Mouse (Mus musculus) E14TG2a.4 (cell line): ENCODE measurements around the gene Pla2g4b.

Source experiments
- H3K27me3 ChIP-seq: 2 replicates; pipeline ENCODE4 v1.6.1; 2014; ENCODE audit warnings: low read length, control low read depth; ENCODE audit not compliant: insufficient read depth
- H3K36me3 ChIP-seq: 2 replicates; pipeline ENCODE4 v1.6.1; 2014; ENCODE audit warnings: low read length, control low read depth; ENCODE audit not compliant: insufficient read depth
- H3K4me1 ChIP-seq: replicated peaks from 2 replicates; pipeline ENCODE4 v1.6.1; 2014; ENCODE audit warnings: low read depth, low read length, control low read depth
- H3K4me3 ChIP-seq: replicated peaks from 2 replicates; pipeline ENCODE4 v1.5.1; 2014; ENCODE audit warnings: mild to moderate bottlenecking, low read length
- H3K9me3 ChIP-seq: 2 replicates; pipeline ENCODE4 v1.6.1; 2014; ENCODE audit warnings: low read length, control low read depth
- CTCF ChIP-seq: conservative IDR thresholded peaks from 2 replicates; pipeline ENCODE4 v1.5.1; 2014; ENCODE audit warnings: low read length
- NANOG ChIP-seq: IDR thresholded peaks from 2 replicates; pipeline ENCODE4 v1.6.1; 2014; ENCODE audit warnings: borderline replicate concordance, low read length, mixed read lengths
- POU5F1 ChIP-seq: IDR thresholded peaks from 2 replicates; pipeline ENCODE4 v1.6.1; 2014; ENCODE audit warnings: low read length, borderline replicate concordance

The Pla2g4b gene

GRCm38 (mm10) chr2:120027950-120028331 is 5.3 kb upstream of the Pla2g4b start:
- Histone ChIP-seq H3K36me3 (peaks cover 51% of the 10 kb centered on the region), H3K4me3 (peak overlapping the region; percentile 87), H3K27me3 (no peaks in the 10 kb centered on the region), H3K9me3 (no peaks in the 10 kb centered on the region), H3K4me1 (peaks cover 44% of the 10 kb centered on the region)
- TF ChIP-seq CTCF (no peak), NANOG (no peak), POU5F1 (no peak)

GRCm38 (mm10) chr2:120030380-120030779 is 2.8 kb upstream of the Pla2g4b start:
- Histone ChIP-seq H3K36me3 (peaks cover 61% of the 10 kb centered on the region), H3K9me3 (no peaks in the 10 kb centered on the region), H3K4me1 (peaks cover 48% of the 10 kb centered on the region), H3K4me3 (peak overlapping the region; percentile 32), H3K27me3 (no peaks in the 10 kb centered on the region)
- TF ChIP-seq CTCF (no peak), NANOG (no peak), POU5F1 (no peak)

- TF ChIP-seq CTCF, result no peak
- TF ChIP-seq NANOG, result no peak
- no peak for TF ChIP-seq POU5F1
- Histone ChIP-seq H3K36me3 (peaks cover 92% of the 10 kb centered on the region), H3K4me3 (no peak overlapping the region), H3K9me3 (no peaks in the 10 kb centered on the region), H3K4me1 (peaks cover 54% of the 10 kb centered on the region), H3K27me3 (no peaks in the 10 kb centered on the region)
Measured at GRCm38 (mm10) chr2:120033726-120034125, 509 bp downstream of the Pla2g4b start.

GRCm38 (mm10) chr2:120037744-120038143 is 4.5 kb downstream of the Pla2g4b start:
- no peaks in the 10 kb centered on the region for H3K9me3 ChIP-seq
- no peak overlapping the region for H3K4me3 ChIP-seq
- no peak for TF ChIP-seq CTCF
- no peak for TF ChIP-seq NANOG
- no peak for TF ChIP-seq POU5F1
- no peaks in the 10 kb centered on the region for H3K27me3 ChIP-seq
- H3K36me3 ChIP-seq, result peaks cover 94% of the 10 kb centered on the region
- H3K4me1 ChIP-seq, result peaks cover 44% of the 10 kb centered on the region

GRCm38 (mm10) chr2:120040991-120041390 is 7.8 kb downstream of the Pla2g4b start:
- H3K36me3 ChIP-seq, result peaks cover 64% of the 10 kb centered on the region
- no peak overlapping the region for H3K4me3 ChIP-seq
- 0 out of 2 replicates have a peak, but pooled peaks cover under 1% of the 10 kb centered on the region for H3K27me3 ChIP-seq
- TF ChIP-seq CTCF (no peak), NANOG (no peak), POU5F1 (no peak)
- no peaks in the 10 kb centered on the region for H3K9me3 ChIP-seq
- H3K4me1 ChIP-seq, result peaks cover 57% of the 10 kb centered on the region

- H3K27me3 ChIP-seq, result peaks cover 17% of the 10 kb centered on the region
- H3K9me3 ChIP-seq, result no peaks in the 10 kb centered on the region
- no peak for TF ChIP-seq CTCF
- no peak overlapping the region; the same call in 1 of the 2 replicates for H3K4me3 ChIP-seq
- H3K36me3 ChIP-seq, result peaks cover 34% of the 10 kb centered on the region
- H3K4me1 ChIP-seq, result peaks cover 31% of the 10 kb centered on the region
Measured at GRCm38 (mm10) chr2:120044101-120044603, 10.9 kb downstream of the Pla2g4b start.

- Histone ChIP-seq H3K36me3 (peaks cover 29% of the 10 kb centered on the region), H3K9me3 (no peaks in the 10 kb centered on the region), H3K4me1 (peaks cover 30% of the 10 kb centered on the region), H3K27me3 (peaks cover 17% of the 10 kb centered on the region), H3K4me3 (no peak overlapping the region)
- TF ChIP-seq POU5F1 (no peak), CTCF (no peak), NANOG (no peak)
Measured at GRCm38 (mm10) chr2:120044676-120045075, 11.5 kb downstream of the Pla2g4b start.

- Histone ChIP-seq H3K4me3 (no peak overlapping the region), H3K36me3 (peaks cover 9% of the 10 kb centered on the region), H3K27me3 (peaks cover 17% of the 10 kb centered on the region), H3K9me3 (no peaks in the 10 kb centered on the region), H3K4me1 (peaks cover 31% of the 10 kb centered on the region)
- TF ChIP-seq CTCF (no peak), POU5F1 (no peak), NANOG (no peak)
Measured at GRCm38 (mm10) chr2:120046486-120047310, 13.5 kb downstream of the Pla2g4b start.

GRCm38 (mm10) chr2:120048173-120048572 is 15.0 kb downstream of the Pla2g4b start:
- H3K4me3 ChIP-seq, result no peak overlapping the region
- H3K27me3 ChIP-seq, result peaks cover 17% of the 10 kb centered on the region
- TF ChIP-seq CTCF (no peak), NANOG (no peak), POU5F1 (no peak)
- H3K4me1 ChIP-seq, result peaks cover 31% of the 10 kb centered on the region
- no peaks in the 10 kb centered on the region for H3K9me3 ChIP-seq
- H3K36me3 ChIP-seq, result no peaks in the 10 kb centered on the region
